Mouse (Mus musculus): Measurements from ENCODE around the gene Appl1. TPM values are rescaled to one million over a fixed set of nuclear protein-coding genes. Genes with fewer than 3 reads are reported as not detected.

Appl1 gene
- polyA plus RNA-seq, 1 experiment from 2014 or later, result 33.1 TPM

GRCm38 (mm10) chr14:26881700-26882099 is 89.3 kb downstream of the Appl1 start:
- no peaks in the 10 kb centered on the region for H3K4me1 ChIP-seq
- no peak overlapping the region for H3K4me3 ChIP-seq
- DNase-seq (ENCODE audit: low spot score), result no peak
- 86% methylated on average over 5 of the region's 5 CpGs for WGBS
- no peak overlapping the region for H3K27ac ChIP-seq
- no peaks in the 10 kb centered on the region for H3K27me3 ChIP-seq (ENCODE audit: low read depth, poor library complexity, severe bottlenecking)
- no peaks in the 10 kb centered on the region for H3K9me3 ChIP-seq (replicated peaks)
- no peaks in the 10 kb centered on the region for H3K36me3 ChIP-seq

GRCm38 (mm10) chr14:26879976-26880375 is 91.1 kb downstream of the Appl1 start:
- Histone ChIP-seq H3K27me3 (ENCODE audit: low read depth, poor library complexity, severe bottlenecking) (no peaks in the 10 kb centered on the region), H3K4me1 (no peaks in the 10 kb centered on the region), H3K36me3 (no peaks in the 10 kb centered on the region), H3K9me3 (replicated peaks) (no peaks in the 10 kb centered on the region), H3K27ac (no peak overlapping the region), H3K4me3 (no peak overlapping the region)
- WGBS, result 81% methylated on average over 2 of the region's 2 CpGs
- DNase-seq (ENCODE audit: low spot score), result no peak

GRCm38 (mm10) chr14:26878756-26879155 is 92.3 kb downstream of the Appl1 start:
- Histone ChIP-seq H3K36me3 (no peaks in the 10 kb centered on the region), H3K27ac (no peak overlapping the region), H3K27me3 (ENCODE audit: low read depth, poor library complexity, severe bottlenecking) (no peaks in the 10 kb centered on the region), H3K4me3 (no peak overlapping the region), H3K9me3 (replicated peaks) (no peaks in the 10 kb centered on the region), H3K4me1 (no peaks in the 10 kb centered on the region)
- no peak for DNase-seq (ENCODE audit: low spot score)
- WGBS, result 74% methylated on average over 4 of the region's 4 CpGs

Other genes starting within 250 kb of the Appl1 start
- 0.10 TPM in 1 of 2 replicates, not detected in the other for gene Asb14, start 76.7 kb downstream of the Appl1 start, polyA plus RNA-seq (2016; fragmentation: Nextera tagmentation; extraction: Ambion mirVana)
- 0.50 and 0.59 TPM in 2 replicates for gene Hesx1, start 23.2 kb upstream of the Appl1 start, polyA plus RNA-seq (2016; fragmentation: Nextera tagmentation; extraction: Ambion mirVana)
- 17.4 and 18.2 TPM in 2 replicates for gene Il17rd, start 67.7 kb upstream of the Appl1 start, polyA plus RNA-seq (2016; fragmentation: Nextera tagmentation; extraction: Ambion mirVana)
- 4.4 and 8.4 TPM in 2 replicates for gene Arhgef3, start 143.7 kb upstream of the Appl1 start, polyA plus RNA-seq (2016; fragmentation: Nextera tagmentation; extraction: Ambion mirVana)